Mouse (Mus musculus): ENCODE measurements around the gene Khk. TPM values are rescaled to one million over a fixed set of nuclear protein-coding genes. Genes with fewer than 3 reads are reported as not detected.

Khk gene
- polyA plus RNA-seq, 1 experiment from 2014 or later: 45.3 TPM

DNA sequence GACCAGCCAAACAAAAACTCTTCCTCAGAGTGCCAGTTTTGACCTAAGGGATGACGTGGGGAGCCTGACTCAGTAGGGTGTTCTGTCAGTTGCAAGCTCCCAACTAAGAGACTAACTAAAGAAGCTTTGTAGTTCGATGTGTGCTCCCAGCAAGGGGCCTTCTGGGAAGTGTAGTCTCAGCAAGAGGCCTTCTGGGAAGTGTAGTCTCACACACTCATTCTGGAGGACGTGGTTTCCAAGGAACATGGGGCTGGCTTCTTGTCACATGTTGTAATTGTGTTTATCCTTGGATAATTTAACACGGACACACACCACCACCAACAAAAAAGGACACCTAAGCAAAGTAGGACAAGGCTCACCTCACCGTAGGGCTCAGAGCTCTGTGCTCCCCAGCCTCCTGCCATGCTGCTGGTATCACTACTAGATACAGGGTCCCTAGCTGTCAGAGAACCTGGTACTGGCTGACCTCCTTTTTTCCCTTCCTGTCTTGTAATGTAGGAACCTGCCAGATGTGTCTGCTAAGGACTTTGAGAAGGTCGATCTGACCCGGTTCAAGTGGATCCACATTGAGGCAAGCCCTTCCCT is 6.8 kb downstream of the Khk start:
- ATAC-seq (no peak), DNase-seq (ENCODE audit: low read depth, low spot score) (no peak)
- CTCF ChIA-PET: interaction anchor here (1.4 to 1.9 kb wide), 2 partner anchors 70 to 76 kb away, joined by 5 to 6 read pairs; no protein-coding TSS in a partner anchor

DNA sequence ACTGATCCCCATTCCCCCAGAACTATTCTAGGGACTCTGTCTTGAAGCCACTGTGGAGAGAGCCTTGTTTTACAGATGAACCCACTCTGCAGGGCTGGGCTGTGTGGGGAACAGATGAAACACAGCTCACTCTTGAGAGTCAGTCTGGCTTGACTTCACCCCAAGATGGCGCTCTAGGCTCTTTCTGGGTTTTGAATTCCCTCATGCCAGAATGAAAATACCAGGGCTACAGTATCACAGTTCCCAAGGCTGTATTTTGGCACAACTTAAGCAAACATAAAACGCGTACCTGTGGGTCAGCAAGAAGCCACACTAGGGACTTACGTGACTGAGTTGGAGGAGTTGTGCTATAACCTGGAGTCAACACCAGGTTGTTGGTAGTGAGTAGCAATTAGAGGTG is 8.9 kb downstream of the Khk start:
- in situ Hi-C loops (cut with MboI; ENCODE audit: low pct_unique_long_range_greater_than_20kb): loop anchor here (5.0 kb wide), 1 partner anchor 72 kb away; no protein-coding TSS in a partner anchor
- CTCF ChIA-PET: interaction anchor here (0.7 to 3.2 kb wide), 23 partner anchors 9 to 129 kb away, joined by 3 to 26 read pairs (median 5); partner anchors contain the start of genes Khk and Preb
- DNase-seq (ENCODE audit: low read depth, low spot score) (no peak), ATAC-seq (no peak)
- POLR2A ChIA-PET: no interaction called here
- TF ChIP-seq CTCF (IDR thresholded peaks at IDR 0.05): peak; percentile 95
- H3K27me3 ChIP-seq: no peaks in the 10 kb centered on the region

More for the DNA sequence above, 6.8 kb downstream of the Khk start:
- in situ Hi-C loops (cut with MboI; ENCODE audit: low pct_unique_long_range_greater_than_20kb): no loop called here
- TF ChIP-seq CTCF (IDR thresholded peaks at IDR 0.05): no peak
- POLR2A ChIA-PET: no interaction called here
- H3K27me3 ChIP-seq: no peaks in the 10 kb centered on the region

DNA sequence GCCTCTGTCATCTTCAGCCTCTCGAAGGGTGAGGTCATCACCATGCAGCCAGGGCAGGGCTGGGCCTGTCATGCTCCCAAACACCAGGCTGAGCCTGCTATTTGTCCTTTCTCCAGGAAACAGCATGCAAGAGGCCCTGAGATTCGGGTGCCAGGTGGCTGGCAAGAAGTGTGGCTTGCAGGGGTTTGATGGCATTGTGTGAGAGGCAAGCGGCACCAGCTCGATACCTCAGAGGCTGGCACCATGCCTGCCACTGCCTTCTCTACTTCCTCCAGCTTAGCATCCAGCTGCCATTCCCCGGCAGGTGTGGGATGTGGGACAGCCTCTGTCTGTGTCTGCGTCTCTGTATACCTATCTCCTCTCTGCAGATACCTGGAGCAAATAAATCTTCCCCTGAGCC is 9.6 kb downstream of the Khk start:
- no peak for ATAC-seq
- CTCF ChIA-PET: interaction anchor here (0.9 to 3.2 kb wide), 7 partner anchors 14 to 73 kb away, joined by 3 to 26 read pairs (median 4); no protein-coding TSS in a partner anchor
- DNase-seq (ENCODE audit: low read depth, low spot score): no peak
- in situ Hi-C loops (cut with MboI; ENCODE audit: low pct_unique_long_range_greater_than_20kb): loop anchor here (5.0 kb wide), 1 partner anchor 71 kb away; no protein-coding TSS in a partner anchor
- TF ChIP-seq CTCF (IDR thresholded peaks at IDR 0.05): no peak
- POLR2A ChIA-PET: no interaction called here
- no peaks in the 10 kb centered on the region for H3K27me3 ChIP-seq

DNA sequence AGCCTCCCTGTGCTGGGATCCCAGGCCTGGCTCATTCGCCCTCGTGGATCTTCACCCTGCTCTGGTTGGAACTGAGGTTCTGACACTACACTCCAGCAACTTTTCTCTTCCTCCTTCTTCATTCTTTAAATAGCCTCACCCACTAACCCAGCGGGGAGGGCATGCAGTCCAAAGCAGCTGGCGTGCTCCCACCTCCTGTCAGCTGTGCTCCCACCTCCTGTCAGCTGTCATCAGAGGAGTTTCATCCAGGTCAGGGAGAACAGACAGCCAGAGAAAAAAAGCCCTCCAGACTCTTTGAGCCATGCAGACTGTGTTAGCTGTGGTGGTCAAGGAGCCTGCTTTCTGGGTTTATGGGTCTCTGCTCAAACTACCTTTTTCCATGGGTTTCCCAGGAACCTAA is 10.1 kb downstream of the Khk start:
- ATAC-seq (no peak), DNase-seq (ENCODE audit: low read depth, low spot score) (no peak)
- in situ Hi-C loops (cut with MboI; ENCODE audit: low pct_unique_long_range_greater_than_20kb): loop anchor here (5.0 kb wide), 1 partner anchor 71 kb away; no protein-coding TSS in a partner anchor
- TF ChIP-seq CTCF (IDR thresholded peaks at IDR 0.05): no peak
- H3K27me3 ChIP-seq: no peaks in the 10 kb centered on the region
- ChIA-PET CTCF (interaction anchor here (0.7 to 3.2 kb wide), 7 partner anchors 14 to 73 kb away, joined by 3 to 26 read pairs (median 4); no protein-coding TSS in a partner anchor), POLR2A (no interaction called here)

DNA sequence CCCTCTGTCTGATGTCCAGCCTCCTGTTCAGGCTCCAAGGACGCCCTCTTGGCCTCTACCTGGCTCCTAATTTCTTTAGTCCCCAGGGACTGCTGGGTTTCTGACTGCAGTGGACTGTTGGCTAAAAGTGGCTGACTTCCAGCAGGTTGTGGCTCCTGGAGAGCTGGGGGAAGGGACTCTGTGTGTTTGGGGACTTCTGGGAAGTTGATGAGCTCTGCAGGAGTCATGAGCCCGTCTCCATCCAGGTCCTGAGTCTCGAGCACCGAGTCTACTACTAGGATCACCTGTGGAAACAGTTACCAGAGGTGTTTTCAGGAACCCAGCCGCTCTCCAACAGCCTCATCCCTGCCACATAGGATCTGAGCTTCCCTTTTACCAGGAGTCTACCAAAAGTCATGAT is 12.5 kb downstream of the Khk start:
- CTCF ChIA-PET: interaction anchor here (1.0 to 2.5 kb wide), 9 partner anchors 8 to 71 kb away, joined by 3 to 16 read pairs (median 5); partner anchors contain the start of gene Preb
- in situ Hi-C loops (cut with MboI; ENCODE audit: low pct_unique_long_range_greater_than_20kb): loop anchor here (5.0 kb wide), 1 partner anchor 69 kb away; no protein-coding TSS in a partner anchor
- DNase-seq (ENCODE audit: low read depth, low spot score): no peak
- POLR2A ChIA-PET: no interaction called here
- ATAC-seq: no peak
- no peaks in the 10 kb centered on the region for H3K27me3 ChIP-seq
- no peak for TF ChIP-seq CTCF (IDR thresholded peaks at IDR 0.05)

DNA sequence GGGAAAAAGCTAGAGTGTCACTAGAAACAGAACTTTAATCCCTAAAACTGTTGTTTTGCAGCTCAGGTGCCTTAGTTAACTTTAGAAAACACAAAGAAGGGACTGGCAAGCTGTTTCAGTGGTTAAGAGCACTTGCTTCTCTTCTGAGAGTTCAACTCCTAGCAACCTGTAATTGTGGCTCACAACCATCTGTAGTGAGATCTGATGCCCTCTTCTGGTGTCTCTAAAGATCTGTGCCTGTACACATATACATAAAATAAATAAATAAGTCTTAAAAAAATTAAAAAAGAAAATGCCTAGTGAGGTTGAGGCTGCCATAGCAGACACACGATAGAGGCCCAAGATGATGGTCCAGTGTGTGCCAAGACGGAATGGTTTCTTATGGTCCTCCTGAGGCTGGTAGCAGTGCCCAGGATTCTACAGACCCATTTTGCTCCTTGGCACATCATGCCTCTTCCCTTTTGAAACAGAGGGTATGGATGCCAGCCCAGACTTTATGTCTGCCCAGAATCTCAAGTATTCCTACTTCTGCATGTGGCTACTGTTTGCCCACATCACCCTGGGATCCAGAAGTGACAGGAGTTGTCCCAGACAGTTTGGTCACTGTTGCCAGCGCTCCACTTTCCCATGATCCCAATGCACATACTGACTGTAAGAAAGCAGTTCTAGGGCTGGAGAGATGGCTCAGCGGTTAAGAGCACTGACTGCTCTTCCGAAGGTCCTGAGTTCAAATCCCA is 13.7 kb downstream of the Khk start:
- in situ Hi-C loops (cut with MboI; ENCODE audit: low pct_unique_long_range_greater_than_20kb): loop anchor here (5.0 kb wide), 1 partner anchor 67 kb away; no protein-coding TSS in a partner anchor
- no peak for TF ChIP-seq CTCF (IDR thresholded peaks at IDR 0.05)
- no peaks in the 10 kb centered on the region for H3K27me3 ChIP-seq
- CTCF ChIA-PET: interaction anchor here (0.8 to 2.5 kb wide), 5 partner anchors 10 to 70 kb away, joined by 3 to 16 read pairs (median 6); partner anchors contain the start of gene Cgref1
- POLR2A ChIA-PET: no interaction called here
- no peak for ATAC-seq
- no peak for DNase-seq (ENCODE audit: low read depth, low spot score)

DNA sequence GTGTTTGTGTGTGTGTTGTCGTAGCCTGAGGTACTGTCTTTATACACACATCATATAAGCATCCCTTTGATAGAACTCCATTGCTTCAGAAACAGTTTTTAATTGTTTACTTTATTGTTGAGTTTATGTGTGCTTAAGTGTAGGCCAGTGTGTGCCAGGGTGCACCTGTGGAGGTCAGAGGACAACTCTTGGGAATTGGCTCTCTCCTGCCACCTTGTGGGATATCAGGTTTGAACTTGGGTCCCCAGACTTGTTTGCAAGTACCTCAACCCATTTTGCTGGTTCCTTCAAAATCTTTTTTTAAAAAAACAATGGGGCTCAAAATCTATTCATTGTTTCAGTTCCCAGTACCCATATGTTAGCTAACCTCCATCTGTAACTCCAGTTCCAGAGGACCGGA is 21.8 kb downstream of the Khk start:
- ChIA-PET CTCF (interaction anchor here (1.1 to 2.8 kb wide), 5 partner anchors 10 to 69 kb away, joined by 3 to 10 read pairs (median 6); no protein-coding TSS in a partner anchor), POLR2A (no interaction called here)
- ATAC-seq (no peak), DNase-seq (ENCODE audit: low read depth, low spot score) (no peak)
- in situ Hi-C loops (cut with MboI; ENCODE audit: low pct_unique_long_range_greater_than_20kb): no loop called here
- peak; percentile 55 for TF ChIP-seq CTCF (IDR thresholded peaks at IDR 0.05)
- no peaks in the 10 kb centered on the region for H3K27me3 ChIP-seq

DNA sequence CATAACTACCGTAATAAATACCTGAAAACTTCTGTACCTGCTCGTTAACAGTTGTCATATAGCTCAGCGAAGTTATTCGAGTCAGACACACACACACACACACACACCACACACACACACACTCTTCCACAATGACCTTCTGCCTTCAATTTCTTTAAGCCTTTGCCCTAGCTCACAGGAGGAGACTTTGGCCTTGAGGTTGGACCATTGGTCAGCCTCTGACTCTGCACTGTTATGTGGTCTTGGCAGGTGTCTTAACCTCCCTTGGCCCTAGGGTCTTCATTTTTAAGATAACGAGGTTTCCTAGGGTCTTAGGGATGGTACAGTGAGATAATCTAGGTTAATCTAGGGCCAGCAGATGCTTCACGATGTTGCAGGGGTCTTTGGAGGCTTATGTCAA is 23.1 kb downstream of the Khk start:
- ATAC-seq (no peak), DNase-seq (ENCODE audit: low read depth, low spot score) (no peak)
- ChIA-PET POLR2A (interaction anchor here (1.2 kb wide), 1 partner anchor 11 kb away, joined by 4 read pairs; no protein-coding TSS in a partner anchor), CTCF (interaction anchor here (0.7 to 2.6 kb wide), 5 partner anchors 10 to 60 kb away, joined by 3 to 8 read pairs (median 6); no protein-coding TSS in a partner anchor)
- in situ Hi-C loops (cut with MboI; ENCODE audit: low pct_unique_long_range_greater_than_20kb): no loop called here
- no peaks in the 10 kb centered on the region for H3K27me3 ChIP-seq
- TF ChIP-seq CTCF (IDR thresholded peaks at IDR 0.05): no peak

DNA sequence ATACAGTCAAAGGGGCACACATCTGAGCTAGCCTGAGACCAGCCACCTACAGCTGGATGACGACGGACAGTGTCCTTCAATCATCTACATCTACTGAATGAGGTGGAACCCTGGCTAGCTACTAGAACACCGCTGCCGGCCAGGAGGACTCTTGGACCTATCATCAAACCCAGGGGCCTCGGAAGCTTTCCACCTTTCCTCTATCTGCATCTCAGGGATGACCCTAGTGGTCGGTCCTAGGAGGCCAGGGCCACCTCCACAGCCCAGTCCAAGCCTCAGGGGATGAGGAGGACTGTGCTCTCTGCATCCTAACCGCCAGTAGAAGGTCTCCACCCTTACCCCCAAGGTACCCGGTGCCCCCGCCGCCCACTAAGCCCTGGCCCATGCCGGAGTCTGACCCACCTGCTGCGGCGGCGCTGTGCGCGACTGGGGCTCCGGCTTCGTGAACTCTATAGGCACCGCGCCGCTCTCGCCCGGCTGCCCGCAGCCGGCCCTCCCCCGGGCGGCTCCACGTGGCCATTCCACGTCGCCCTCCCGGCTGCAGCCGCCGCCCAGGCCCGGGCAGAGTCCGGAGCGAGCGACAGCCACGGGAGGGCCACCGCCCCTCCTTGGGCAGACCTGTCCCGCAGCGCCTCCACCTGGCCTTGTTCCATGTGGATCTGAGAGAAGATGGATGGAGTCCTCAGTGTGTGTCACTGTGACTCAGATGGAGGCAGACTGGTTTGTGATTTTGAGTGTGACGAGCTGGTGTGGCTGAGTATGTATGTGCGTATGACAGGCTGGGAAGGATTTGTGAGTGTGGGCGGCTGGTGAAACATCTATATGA is 23.9 kb downstream of the Khk start, which contains the start of gene Cgref1:
Gene Cgref1 (minus strand): TSS at position 636 of the 826 bp plus-strand sequence.
- DNase-seq (ENCODE audit: low read depth, low spot score) (no peak), ATAC-seq (no peak)
- CTCF ChIA-PET: interaction anchor here (0.7 to 2.0 kb wide), 4 partner anchors 11 to 59 kb away, joined by 3 to 8 read pairs (median 4); no protein-coding TSS in a partner anchor
- POLR2A ChIA-PET: interaction anchor here (1.2 kb wide), 1 partner anchor 11 kb away, joined by 4 read pairs; no protein-coding TSS in a partner anchor
- in situ Hi-C loops (cut with MboI; ENCODE audit: low pct_unique_long_range_greater_than_20kb): no loop called here
- TF ChIP-seq CTCF (IDR thresholded peaks at IDR 0.05): no peak
- H3K27me3 ChIP-seq: no peaks in the 10 kb centered on the region
